Mouse (Mus musculus) bone marrow, adult 2 months (tissue): ENCODE results near the gene Gprc5b. TPM values are rescaled to one million over a fixed set of nuclear protein-coding genes. Genes with fewer than 3 reads are reported as not detected.

Experiments used
- H3K27ac ChIP-seq: fragments of 200-500 bp; 2 replicates; pipeline ENCODE4 v1.5.1; 2012; ENCODE audit warnings: low read depth, mild to moderate bottlenecking, control low read depth, inconsistent platforms, low read length; ENCODE audit not compliant: control insufficient read depth, poor library complexity, insufficient read depth
- H3K4me1 ChIP-seq: fragments of 200-500 bp; 2 replicates; pipeline ENCODE4 v1.6.1; 2011; ENCODE audit warnings: low read length; ENCODE audit not compliant: control insufficient read depth, insufficient read depth
- H3K4me3 ChIP-seq: fragments of 200-500 bp; replicated peaks from 2 replicates; pipeline ENCODE3; 2011; ENCODE audit warnings: mild to moderate bottlenecking, low read depth, low read length, control low read depth; ENCODE audit not compliant: control insufficient read depth
- CTCF ChIP-seq: fragments of 200-500 bp; IDR thresholded peaks from 2 replicates; pipeline ENCODE4 v1.5.1; 2011; ENCODE audit warnings: low read length, control low read depth; ENCODE audit not compliant: control insufficient read depth, insufficient read depth
- POLR2A ChIP-seq: fragments of 200-500 bp; IDR thresholded peaks from 2 replicates; pipeline ENCODE4 v1.6.1; 2011; ENCODE audit warnings: low read depth, mild to moderate bottlenecking, control low read depth, low read length, borderline replicate concordance; ENCODE audit not compliant: control insufficient read depth
- WGBS: fragments of 180-500 bp; shearing (Covaris S2); methylation state at CpG from one replicate; pipeline ENCODE4 v1.1.7; 2018; 5-methylcytosine and 5-hydroxymethylcytosine counted together
- polyA plus RNA-seq: library from polyadenylated mRNA; stranded (reverse); fragments of >200 nt; gene quantifications from 2 replicates; pipeline ENCODE4 v1.2.4, GENCODE M21; 2011; ENCODE audit warnings: low replicate concordance; ENCODE audit not compliant: missing spikeins, insufficient read depth, insufficient read length

Gprc5b gene
- polyA plus RNA-seq, 1 experiment, result 1.9 TPM

- Histone ChIP-seq H3K4me1 (no peaks in the 10 kb centered on the region), H3K27ac (no peak overlapping the region), H3K4me3 (no peak overlapping the region)
- no peak for TF ChIP-seq POLR2A
- TF ChIP-seq CTCF, result no peak
- WGBS, result 74% methylated on average over 13 of the region's 13 CpGs
Observed at GRCm38 (mm10) chr7:118992623-118993405, 2.2 kb downstream of the Gprc5b start.

- Histone ChIP-seq H3K4me3 (no peak overlapping the region), H3K27ac (no peak overlapping the region), H3K4me1 (no peaks in the 10 kb centered on the region)
- 49% methylated on average over 6 of the region's 6 CpGs for WGBS
- TF ChIP-seq POLR2A, result no peak
- no peak for TF ChIP-seq CTCF
Observed at GRCm38 (mm10) chr7:118992080-118992560, 2.9 kb downstream of the Gprc5b start.

- Histone ChIP-seq H3K4me1 (no peaks in the 10 kb centered on the region), H3K4me3 (no peak overlapping the region), H3K27ac (no peak overlapping the region)
- no peak for TF ChIP-seq CTCF
- WGBS, result 52% methylated on average over 4 of the region's 4 CpGs
Observed at GRCm38 (mm10) chr7:118991341-118991884, 3.6 kb downstream of the Gprc5b start.

GRCm38 (mm10) chr7:118990282-118990681, 4.7 kb downstream of the Gprc5b start:
- Histone ChIP-seq H3K4me3 (no peak overlapping the region), H3K4me1 (no peaks in the 10 kb centered on the region), H3K27ac (no peak overlapping the region)
- TF ChIP-seq POLR2A (no peak), CTCF (no peak)
- 86% methylated on average over 6 of the region's 6 CpGs for WGBS

GRCm38 (mm10) chr7:118989275-118989856, 5.6 kb downstream of the Gprc5b start:
- no peaks in the 10 kb centered on the region for H3K4me1 ChIP-seq
- TF ChIP-seq POLR2A (no peak), CTCF (no peak)
- 82% methylated on average over 5 of the region's 5 CpGs for WGBS
- H3K4me3 ChIP-seq, result no peak overlapping the region
- H3K27ac ChIP-seq, result no peak overlapping the region

DNA sequence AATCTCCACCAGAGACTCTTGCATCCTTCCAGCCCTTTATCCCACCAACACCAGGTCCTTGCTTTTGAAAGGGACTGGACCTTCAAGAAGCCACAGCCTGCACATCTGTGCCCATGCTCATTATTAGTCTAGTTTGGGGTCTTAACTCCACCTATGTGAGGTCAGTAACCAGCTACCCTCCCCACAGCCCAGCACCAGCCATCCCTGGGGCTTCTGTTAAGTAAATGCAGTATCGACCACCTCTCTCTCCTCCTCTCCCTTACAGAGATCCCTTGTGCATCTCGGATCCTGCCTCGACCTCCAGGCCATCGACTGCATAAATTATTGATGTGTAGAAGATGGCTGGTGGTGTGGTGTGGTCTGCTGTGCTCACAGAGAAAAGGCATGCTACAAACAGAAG, 8.6 kb downstream of the Gprc5b start:
- WGBS, result 79% methylated on average over 4 of the region's 4 CpGs
- TF ChIP-seq CTCF (no peak), POLR2A (no peak)
- Histone ChIP-seq H3K4me1 (no peaks in the 10 kb centered on the region), H3K4me3 (no peak overlapping the region), H3K27ac (no peak overlapping the region)

DNA sequence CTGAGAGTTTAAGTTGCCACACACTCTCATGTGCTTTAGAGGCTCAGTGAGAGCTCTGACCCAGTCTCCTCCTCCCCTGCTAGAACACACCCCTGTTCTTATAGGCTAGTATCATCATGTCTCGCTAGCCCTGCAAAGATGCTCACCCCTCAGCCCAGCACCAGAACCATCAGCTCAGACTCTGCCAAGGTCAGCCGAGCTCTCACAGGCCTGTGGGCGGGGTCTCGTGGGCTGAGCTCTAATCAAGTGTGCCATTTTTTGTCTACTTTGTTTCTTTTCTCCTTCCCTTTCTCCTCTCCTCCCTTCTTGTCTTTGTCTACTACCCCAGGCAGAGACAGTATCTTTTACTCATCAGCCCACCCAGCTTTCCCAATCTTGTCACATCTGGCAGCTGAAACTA, 9.2 kb downstream of the Gprc5b start:
- Histone ChIP-seq H3K4me3 (no peak overlapping the region), H3K27ac (no peak overlapping the region), H3K4me1 (no peaks in the 10 kb centered on the region)
- 66% methylated on average over 4 of the region's 4 CpGs for WGBS
- TF ChIP-seq POLR2A (no peak), CTCF (no peak)

DNA sequence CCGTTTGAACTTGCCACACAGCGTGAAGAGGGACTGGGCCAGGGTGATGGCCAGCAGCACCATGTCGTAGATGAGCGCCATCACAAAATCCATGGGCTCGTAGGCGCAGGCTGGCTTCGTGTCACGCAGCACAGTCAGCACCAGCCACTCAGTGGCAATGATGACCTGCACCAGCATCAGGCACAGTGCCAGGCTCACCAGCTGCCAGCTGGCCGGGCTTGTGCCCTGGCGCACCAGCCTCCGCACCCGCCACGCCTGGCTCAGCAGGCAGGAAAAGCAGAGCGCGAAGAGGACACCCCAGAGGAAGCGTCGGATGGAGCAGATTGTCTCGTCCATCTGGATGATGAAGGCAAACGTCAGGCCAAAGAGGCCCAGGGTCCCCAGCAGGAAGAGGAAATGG, 11.1 kb downstream of the Gprc5b start:
- no peak for TF ChIP-seq POLR2A
- TF ChIP-seq CTCF, result no peak
- H3K4me3 ChIP-seq, result no peak overlapping the region
- WGBS, result 83% methylated on average over 19 of the region's 19 CpGs

DNA sequence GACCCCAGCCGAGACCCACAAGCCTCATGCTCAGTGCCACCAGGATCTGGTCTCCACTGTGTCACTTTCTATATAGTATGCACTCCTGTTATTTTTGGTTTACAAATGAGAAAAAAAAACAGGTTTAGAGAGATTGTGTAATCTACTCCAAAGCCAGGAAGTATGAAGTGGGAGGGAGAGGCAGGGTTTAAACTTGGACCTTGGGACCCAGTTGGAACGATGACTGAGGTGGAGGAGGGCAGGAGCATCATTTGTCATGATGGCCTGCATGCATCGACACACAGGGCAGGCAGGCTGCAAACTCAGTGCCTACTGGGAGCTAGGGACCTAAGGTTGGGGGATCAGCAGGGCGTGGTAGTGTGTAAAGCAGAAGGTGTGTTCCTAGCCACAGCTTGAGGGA, 12.4 kb downstream of the Gprc5b start:
- WGBS, result 75% methylated on average over 4 of the region's 4 CpGs
- H3K4me3 ChIP-seq, result no peak overlapping the region
- no peak for TF ChIP-seq CTCF
- TF ChIP-seq POLR2A, result no peak
- no peak overlapping the region for H3K27ac ChIP-seq
- no peaks in the 10 kb centered on the region for H3K4me1 ChIP-seq

More for the DNA sequence above, 11.1 kb downstream of the Gprc5b start:
- no peak overlapping the region for H3K27ac ChIP-seq
- H3K4me1 ChIP-seq, result no peaks in the 10 kb centered on the region
